In genomic region chr3:126663436-126663835, GRCm38 (mm10) we compare ENCODE assay signal across 15 mouse cellular contexts.
A peak's percentile ranks its signal among the peaks of the same experiment; 100 is the strongest.
DNase-seq lines count a peak whose midpoint lies in the region; ATAC-seq and TF ChIP-seq lines count a peak whose summit lies in the region.
"Had no signal": no experiment of that assay in that cellular context is flagged by ENCODE, and none has a peak within 500 bp of the region (broad histone marks: within the 10 kb centered on the region; RNA-seq: fewer than 3 reads in every experiment).

No protein-coding gene starts in this region.

- H3K36me3 ChIP-seq in embryonic facial prominence, embryonic 13.5 days = no peaks in the 10 kb centered on the region
- H3K36me3 ChIP-seq in embryonic facial prominence, embryonic 10.5 days (replicated peaks) = no peaks in the 10 kb centered on the region
- no peaks in the 10 kb centered on the region for H3K36me3 ChIP-seq in kidney, postnatal 0 days (ENCODE audit: insufficient read depth, low read length)
- H3K36me3 ChIP-seq in stomach, postnatal 0 days (ENCODE audit: control insufficient read depth, insufficient read depth, low read length) = no peaks in the 10 kb centered on the region
- no peaks in the 10 kb centered on the region for H3K36me3 ChIP-seq in midbrain, embryonic 11.5 days (ENCODE audit: control insufficient read depth, insufficient read depth, low read length)
- H3K36me3 ChIP-seq: hindbrain, embryonic 15.5 days; kidney, embryonic 15.5 days had no signal

- no peaks in the 10 kb centered on the region for H3K9me3 ChIP-seq in embryonic facial prominence, embryonic 13.5 days
- H3K9me3 ChIP-seq in embryonic facial prominence, embryonic 10.5 days = no peaks in the 10 kb centered on the region
- no peaks in the 10 kb centered on the region for H3K9me3 ChIP-seq in kidney, postnatal 0 days (replicated peaks; ENCODE audit: low read length)
- H3K9me3 ChIP-seq in stomach, postnatal 0 days (ENCODE audit: control insufficient read depth, low read length) = no peaks in the 10 kb centered on the region
- H3K9me3 ChIP-seq in midbrain, embryonic 11.5 days (ENCODE audit: control insufficient read depth, low read length) = no peaks in the 10 kb centered on the region
- H3K9me3 ChIP-seq: hindbrain, embryonic 15.5 days; kidney, embryonic 15.5 days had no signal

- no peak overlapping the region for H3K9ac ChIP-seq in embryonic facial prominence, embryonic 13.5 days
- H3K9ac ChIP-seq in kidney, postnatal 0 days (ENCODE audit: low read depth, low read length) = no peak overlapping the region
- 0 out of 2 replicates have a peak overlapping the region, but pooled peaks have one; percentile 23 for H3K9ac ChIP-seq in stomach, postnatal 0 days (ENCODE audit: low read length)
- H3K9ac ChIP-seq in midbrain, embryonic 11.5 days (ENCODE audit: low read length) = no peak overlapping the region
- H3K9ac ChIP-seq: hindbrain, embryonic 15.5 days; kidney, embryonic 15.5 days; lung, embryonic 14.5 days had no signal

- ATAC-seq in embryonic facial prominence, embryonic 13.5 days (ENCODE audit: insufficient number of reproducible peaks, insufficient read depth, low FRiP score, low TSS enrichment, low read depth) = no peak
- ATAC-seq in kidney, postnatal 0 days (replicated peaks; ENCODE audit: low FRiP score, low read depth) = no peak
- ATAC-seq in stomach, postnatal 0 days (ENCODE audit: low FRiP score, low TSS enrichment) = no peak
- ATAC-seq in midbrain, embryonic 11.5 days (ENCODE audit: low FRiP score) = no peak

- H3K27ac ChIP-seq in embryonic facial prominence, embryonic 13.5 days = no peak overlapping the region
- H3K27ac ChIP-seq in embryonic facial prominence, embryonic 10.5 days (replicated peaks) = no peak overlapping the region
- H3K27ac ChIP-seq in kidney, postnatal 0 days = 0 out of 2 replicates have a peak overlapping the region, but pooled peaks have one; percentile 36
- peak overlapping the region; percentile 41 for H3K27ac ChIP-seq in stomach, postnatal 0 days (replicated peaks)
- H3K27ac ChIP-seq in midbrain, embryonic 11.5 days (ENCODE audit: low read depth, low read length) = no peak overlapping the region
- H3K27ac ChIP-seq: hindbrain, embryonic 15.5 days; kidney, embryonic 15.5 days had no signal

- no peak for TF ChIP-seq EP300 in stomach, postnatal 0 days (optimal IDR thresholded peaks at IDR 0.05)

- WGBS in embryonic facial prominence, embryonic 13.5 days = 60% methylated on average over 5 of the region's 5 CpGs
- 75% methylated on average over 5 of the region's 5 CpGs for WGBS in embryonic facial prominence, embryonic 10.5 days
- WGBS in kidney, postnatal 0 days = 46% methylated on average over 5 of the region's 5 CpGs
- 56% methylated on average over 5 of the region's 5 CpGs for WGBS in stomach, postnatal 0 days
- WGBS in midbrain, embryonic 11.5 days = 77% methylated on average over 5 of the region's 5 CpGs

- peaks cover 29% of the 10 kb centered on the region for H3K4me1 ChIP-seq in embryonic facial prominence, embryonic 13.5 days
- H3K4me1 ChIP-seq in embryonic facial prominence, embryonic 10.5 days = peaks cover 34% of the 10 kb centered on the region
- peaks cover 29% of the 10 kb centered on the region for H3K4me1 ChIP-seq in kidney, postnatal 0 days (replicated peaks; ENCODE audit: insufficient read depth, low read length)
- H3K4me1 ChIP-seq in stomach, postnatal 0 days (replicated peaks; ENCODE audit: control insufficient read depth, insufficient read depth) = peaks cover under 1% of the 10 kb centered on the region; the same call in 1 of the 2 replicates
- peaks cover 2% of the 10 kb centered on the region; the same call in 1 of the 2 replicates for H3K4me1 ChIP-seq in midbrain, embryonic 11.5 days (ENCODE audit: control insufficient read depth, insufficient read depth, low read length)

- no peak for TF ChIP-seq CTCF in kidney, postnatal 0 days (IDR thresholded peaks at IDR 0.05; ENCODE audit: low read depth)
- no peak for TF ChIP-seq CTCF in stomach, postnatal 0 days (IDR thresholded peaks at IDR 0.05; ENCODE audit: low read depth)

- H3K4me3 ChIP-seq in embryonic facial prominence, embryonic 13.5 days = no peak overlapping the region
- no peak overlapping the region for H3K4me3 ChIP-seq in embryonic facial prominence, embryonic 10.5 days
- no peak overlapping the region for H3K4me3 ChIP-seq in kidney, postnatal 0 days (replicated peaks; ENCODE audit: low read depth, low read length)
- H3K4me3 ChIP-seq in stomach, postnatal 0 days (ENCODE audit: low read depth, low read length) = no peak overlapping the region
- no peak overlapping the region for H3K4me3 ChIP-seq in midbrain, embryonic 11.5 days (ENCODE audit: low read depth, low read length)
- H3K4me3 ChIP-seq: hindbrain, embryonic 15.5 days; kidney, embryonic 15.5 days had no signal

- peak overlapping the region; percentile 24; the same call in 1 of the 2 replicates for H3K4me2 ChIP-seq in embryonic facial prominence, embryonic 13.5 days
- H3K4me2 ChIP-seq in kidney, postnatal 0 days (ENCODE audit: low read length) = peak overlapping the region; percentile 29
- H3K4me2 ChIP-seq in stomach, postnatal 0 days (replicated peaks; ENCODE audit: low read depth) = peak overlapping the region; percentile 37
- H3K4me2 ChIP-seq in midbrain, embryonic 11.5 days = no peak overlapping the region
- H3K4me2 ChIP-seq: heart, embryonic 11.5 days; hindbrain, embryonic 15.5 days; kidney, embryonic 15.5 days; lung, embryonic 14.5 days had no signal

- no peaks in the 10 kb centered on the region for H3K27me3 ChIP-seq in embryonic facial prominence, embryonic 13.5 days
- no peaks in the 10 kb centered on the region for H3K27me3 ChIP-seq in embryonic facial prominence, embryonic 10.5 days (replicated peaks; ENCODE audit: low read depth, poor library complexity, severe bottlenecking)
- H3K27me3 ChIP-seq in kidney, postnatal 0 days (ENCODE audit: insufficient read depth, low read length) = no peaks in the 10 kb centered on the region
- H3K27me3 ChIP-seq in stomach, postnatal 0 days (ENCODE audit: control insufficient read depth, insufficient read depth, low read length) = no peaks in the 10 kb centered on the region
- H3K27me3 ChIP-seq in midbrain, embryonic 11.5 days (ENCODE audit: control insufficient read depth, insufficient read depth, low read length) = no peaks in the 10 kb centered on the region
- H3K27me3 ChIP-seq: hindbrain, embryonic 15.5 days; kidney, embryonic 15.5 days had no signal

- no peak for DNase-seq in embryonic facial prominence, embryonic 10.5 days (ENCODE audit: low spot score)
- no peak for DNase-seq in kidney, postnatal 0 days (ENCODE audit: low spot score)
- DNase-seq in kidney, adult 8-10 months = no peak
- DNase-seq in induced T-regulatory cell, adult 2 months (ENCODE audit: low read depth) = peak; percentile 76
- no peak for DNase-seq in stomach, postnatal 0 days (ENCODE audit: low spot score)
- DNase-seq in right cerebral cortex, postnatal 36 days (ENCODE audit: low spot score in 2 of 2) = no peak
- DNase-seq in midbrain, embryonic 11.5 days (ENCODE audit: low spot score, missing footprints) = no peak
- DNase-seq: cerebellum, adult 2 months; embryo, embryonic 11 days; liver; lung, embryonic 14.5 days had no signal

Comparison
In these comparisons a context has a peak if more than half of its experiments do, and no peak if none do; other contexts are left out.
1. H3K27ac ChIP-seq: peak in kidney, postnatal 0 days (single experiment) and stomach, postnatal 0 days (single experiment); none in embryonic facial prominence, embryonic 13.5 days (single experiment), embryonic facial prominence, embryonic 10.5 days (single experiment) and midbrain, embryonic 11.5 days (single experiment).